Mouse (Mus musculus) spleen, postnatal 10 days (tissue): ENCODE results near the gene Mllt10.

Experiments used
- DNase-seq, 2 experiments: peaks; one replicate each; pipeline ENCODE4 v3.0.0; 2021 to 2022; ENCODE audit warnings: low spot score in 2 of 2

The Mllt10 gene

DNA sequence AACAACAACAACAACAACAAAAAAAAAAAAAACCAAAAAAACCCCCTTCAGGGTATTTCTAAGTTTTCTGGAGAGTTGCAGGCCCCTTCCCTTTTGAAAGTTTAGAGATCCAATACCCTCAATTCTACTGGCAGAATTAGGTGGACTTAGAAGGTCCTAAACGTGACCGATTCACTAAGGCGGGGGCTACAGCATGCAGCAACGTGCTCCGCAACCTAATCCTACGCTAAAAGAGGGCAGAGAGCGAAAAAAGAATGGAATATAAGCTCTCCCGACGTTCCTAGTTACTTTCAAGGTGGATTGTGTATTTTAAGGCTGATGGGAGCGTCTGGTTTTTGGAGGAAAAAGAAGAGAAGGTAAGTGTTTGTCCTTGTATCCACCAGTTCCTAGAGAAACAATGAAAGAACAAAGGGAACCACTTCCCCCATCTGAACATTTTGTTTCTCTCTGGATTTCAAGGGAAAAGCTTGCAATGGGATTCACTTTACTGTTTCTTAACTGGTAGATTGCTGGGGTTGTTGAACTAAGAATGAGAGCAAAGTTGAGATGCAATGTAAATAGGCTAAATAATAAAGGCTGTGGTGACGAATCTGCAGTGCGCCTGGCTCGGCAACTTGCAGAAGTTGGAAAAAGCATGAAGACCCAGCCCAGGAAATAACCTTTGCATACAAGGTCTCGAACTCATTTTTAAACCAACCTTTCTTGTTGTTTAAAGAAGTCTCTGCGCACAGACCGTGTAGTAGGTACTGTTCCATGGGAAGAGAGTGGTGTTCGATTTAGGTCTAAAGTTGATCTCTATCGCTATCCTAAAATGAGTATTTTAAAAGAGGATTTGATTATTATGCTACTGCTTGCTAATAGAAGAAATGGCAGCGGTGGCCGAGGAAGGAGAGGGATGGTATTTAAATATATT, at the start of gene Mllt10:
Gene Mllt10 (plus strand): TSS at position 222 of the 913 bp plus-strand sequence.
- peak in 1 of 2 experiments; percentile 32 for DNase-seq

DNA sequence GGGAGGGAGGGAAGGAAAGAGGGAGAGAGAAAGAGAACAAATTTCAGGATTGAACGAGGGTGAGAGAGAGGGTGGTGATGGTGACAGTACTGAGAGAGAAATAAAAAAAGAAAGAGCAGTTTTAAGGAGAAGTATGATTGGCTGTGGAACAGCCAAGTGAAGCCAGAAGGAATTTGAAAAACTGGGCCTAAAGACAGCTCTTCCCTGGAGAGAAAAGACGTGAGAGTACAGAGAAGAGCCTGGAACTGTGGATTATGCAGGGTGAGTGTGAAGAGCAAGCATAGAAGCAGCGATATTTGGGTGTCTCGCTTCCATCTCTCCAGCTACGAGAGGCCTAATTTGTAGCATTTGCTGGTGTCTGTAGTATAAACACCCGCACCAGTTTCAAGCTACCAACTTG, 43.8 kb upstream of the Mllt10 start:
- no peak for DNase-seq

DNA sequence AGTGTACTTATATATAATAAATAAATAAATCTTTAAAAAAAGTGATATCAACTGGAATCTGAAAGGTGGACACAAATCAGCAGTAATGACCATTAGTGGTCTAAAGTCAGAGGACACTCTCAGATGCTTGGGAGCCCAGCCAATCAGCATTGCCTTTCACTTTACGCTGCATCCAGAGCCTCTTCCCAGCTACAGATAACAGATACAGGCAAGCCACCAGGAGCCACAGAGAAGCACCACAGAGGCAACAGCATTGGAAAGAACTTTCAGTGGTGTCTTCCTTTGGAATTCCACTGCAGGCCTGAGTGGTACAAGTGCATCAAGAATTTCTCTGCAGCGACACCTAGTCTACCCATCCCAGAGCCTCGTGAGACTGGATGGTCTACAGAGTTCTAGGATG, 42.2 kb upstream of the Mllt10 start:
- no peak for DNase-seq

GRCm38 (mm10) chr2:18015581-18015980, 39.5 kb upstream of the Mllt10 start:
- no peak for DNase-seq

- no peak for DNase-seq
Measured at GRCm38 (mm10) chr2:18016639-18017038, 38.4 kb upstream of the Mllt10 start.

- no peak for DNase-seq
Measured at GRCm38 (mm10) chr2:18017321-18017720, 37.7 kb upstream of the Mllt10 start.

- no peak for DNase-seq
Measured at GRCm38 (mm10) chr2:18019122-18019521, 35.9 kb upstream of the Mllt10 start.

DNA sequence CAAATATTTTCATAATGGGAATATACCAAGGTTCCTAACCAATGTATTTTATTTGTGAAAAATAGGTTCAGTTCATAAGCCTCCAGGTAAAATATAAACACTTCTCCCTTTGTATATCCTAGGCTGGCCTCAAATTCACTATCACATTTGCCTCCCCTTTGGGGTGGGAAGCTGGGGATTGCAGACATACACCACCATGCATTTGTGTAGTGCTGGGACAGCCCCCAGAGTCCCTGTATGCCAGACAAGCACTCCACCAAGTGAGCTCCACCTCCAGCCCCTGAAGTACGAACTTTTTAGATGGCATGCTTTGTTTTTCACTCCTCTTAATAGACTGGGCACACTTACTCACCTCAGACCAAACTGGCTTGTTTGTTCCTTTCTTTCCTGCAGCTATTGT, 32.2 kb upstream of the Mllt10 start:
- no peak for DNase-seq

DNA sequence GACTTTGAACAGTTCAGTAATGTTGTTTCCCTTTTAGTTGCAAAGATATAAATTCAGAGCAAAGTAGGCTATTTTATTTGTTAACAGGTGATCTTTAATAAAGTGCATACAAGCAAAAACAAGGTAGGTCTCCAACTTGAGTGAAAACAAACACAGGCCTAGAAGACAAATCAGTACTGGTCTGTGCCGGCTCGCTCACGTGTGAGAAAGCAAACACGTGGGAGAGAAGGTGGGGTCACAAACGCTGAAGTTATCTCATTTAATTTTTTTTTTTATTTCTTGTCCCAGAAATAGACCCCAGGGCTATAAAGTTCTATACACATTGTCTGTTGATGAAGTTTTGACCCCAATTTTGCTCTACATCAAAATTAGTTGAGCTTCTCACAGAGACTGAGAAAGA, 29.9 kb upstream of the Mllt10 start:
- no peak for DNase-seq

- DNase-seq: no peak
Measured at GRCm38 (mm10) chr2:18025781-18026115, 29.3 kb upstream of the Mllt10 start.

DNA sequence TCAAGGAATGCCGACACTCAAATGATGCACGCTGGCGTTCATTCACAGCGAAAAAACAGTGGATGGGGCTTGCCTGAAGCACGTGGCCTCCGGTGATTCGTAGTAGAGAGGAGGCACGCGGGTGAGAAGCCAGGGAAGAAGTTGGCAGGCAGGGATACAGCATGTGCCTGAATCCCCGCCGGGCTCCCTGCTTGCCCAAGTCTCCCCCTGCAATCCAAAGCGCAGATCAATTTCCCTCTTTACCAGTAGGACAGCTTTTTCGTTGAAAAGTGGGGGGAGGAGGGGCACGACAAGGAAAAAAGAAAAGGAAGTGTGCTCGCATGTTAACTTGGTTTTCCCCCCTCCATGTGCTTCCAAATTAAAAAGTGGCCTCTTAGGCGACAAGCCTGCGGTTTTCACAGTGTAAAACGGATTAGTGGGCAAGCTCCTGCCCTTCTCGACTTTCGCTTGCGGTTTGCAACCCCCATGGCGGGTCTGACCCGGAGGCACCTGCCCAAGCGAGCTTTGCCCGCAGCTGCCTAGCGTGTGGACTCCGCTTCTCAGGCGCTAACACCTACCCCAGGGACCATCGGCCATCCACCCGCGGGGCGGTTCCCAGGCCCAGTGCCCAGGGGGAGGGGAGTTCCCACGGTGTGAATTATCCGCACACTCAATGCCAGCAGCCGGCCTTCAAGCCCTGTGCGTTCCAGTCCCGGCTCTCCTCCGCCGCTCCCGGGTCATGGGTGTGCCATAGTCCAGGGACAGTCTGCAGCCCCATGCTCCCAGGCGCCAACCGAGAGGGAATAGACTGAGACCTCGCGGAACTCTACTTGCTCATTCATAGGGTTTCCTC, 28.7 kb upstream of the Mllt10 start:
- peak; percentile 37 to 38 for DNase-seq

DNA sequence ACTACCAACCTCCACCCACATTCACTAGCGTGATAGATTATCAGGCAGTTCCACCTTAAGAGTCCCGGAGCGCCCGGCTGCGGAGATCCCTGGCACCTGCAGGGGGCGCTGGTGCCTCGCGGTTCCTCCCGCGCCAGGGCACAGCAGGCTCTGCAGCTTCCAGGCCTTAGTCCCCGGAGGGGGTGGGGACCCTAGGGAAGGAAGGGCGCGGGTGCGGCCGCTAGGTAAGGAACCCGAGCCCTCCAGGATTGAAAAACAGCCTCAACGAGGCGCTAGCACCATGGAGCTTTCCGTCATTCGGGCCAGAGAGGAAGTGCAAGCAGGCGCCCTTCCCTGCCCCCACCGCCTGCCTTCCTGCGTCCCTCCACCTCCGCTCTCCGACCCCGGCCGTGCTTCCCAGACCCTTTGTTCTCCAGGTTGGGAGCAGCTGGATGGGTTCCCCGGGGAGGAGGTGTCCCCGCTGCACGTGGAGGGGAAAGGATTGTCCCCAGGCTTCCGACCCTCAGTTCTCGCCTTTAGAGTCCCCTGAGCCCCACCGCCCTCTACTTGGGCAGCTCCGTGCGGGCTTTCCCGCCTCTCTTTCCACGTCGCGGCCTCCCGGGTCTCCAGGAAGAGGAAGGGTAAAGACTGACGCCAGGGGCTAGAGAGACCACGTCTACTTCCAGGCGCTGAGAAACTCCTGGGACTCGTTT, 27.4 kb upstream of the Mllt10 start:
- DNase-seq: peak; percentile 90 to 92

DNA sequence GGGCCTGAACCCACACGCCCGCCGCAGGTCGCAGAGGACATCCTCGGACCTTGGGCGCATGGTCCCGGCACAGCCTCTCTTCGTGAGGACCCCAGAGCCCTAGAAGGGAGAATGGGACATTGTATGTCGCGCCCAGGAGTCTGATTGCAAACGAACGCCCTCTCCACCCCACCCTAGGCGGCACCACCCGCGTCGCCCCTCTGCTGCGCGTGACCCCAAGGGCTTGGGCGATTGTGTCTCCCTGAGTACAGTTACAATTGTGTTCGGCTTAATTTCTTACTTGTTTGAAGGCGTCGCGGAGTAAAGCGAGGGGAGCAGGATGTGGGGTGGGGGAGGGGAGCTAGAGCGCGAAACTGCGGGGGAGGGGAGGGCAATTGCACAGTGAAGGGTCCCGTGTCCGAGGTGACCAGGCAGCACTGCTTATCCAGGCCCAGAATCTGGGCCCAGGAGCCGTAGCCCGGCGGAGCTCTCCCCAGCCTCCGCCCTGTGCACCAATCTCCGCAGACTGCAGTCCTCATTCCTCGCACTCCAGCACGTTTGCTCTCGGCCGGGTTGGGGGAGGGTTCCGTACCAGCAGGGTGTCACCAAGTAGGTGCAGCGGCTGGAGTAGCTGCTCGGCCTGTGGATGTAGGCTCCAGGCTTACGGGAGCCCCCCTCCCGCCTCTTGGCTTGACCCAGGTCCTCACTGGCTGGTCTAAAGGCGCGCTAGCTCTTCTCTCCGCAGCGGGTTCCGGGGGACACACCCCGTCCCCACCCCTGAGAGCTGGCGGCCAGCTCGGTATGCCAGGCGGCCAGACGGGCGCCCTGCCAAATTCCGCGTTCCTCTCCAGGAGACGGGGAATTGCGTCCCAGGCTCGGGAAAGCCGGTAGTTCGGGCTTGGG, 26.7 kb upstream of the Mllt10 start:
- DNase-seq: peak; percentile 64 to 67

DNA sequence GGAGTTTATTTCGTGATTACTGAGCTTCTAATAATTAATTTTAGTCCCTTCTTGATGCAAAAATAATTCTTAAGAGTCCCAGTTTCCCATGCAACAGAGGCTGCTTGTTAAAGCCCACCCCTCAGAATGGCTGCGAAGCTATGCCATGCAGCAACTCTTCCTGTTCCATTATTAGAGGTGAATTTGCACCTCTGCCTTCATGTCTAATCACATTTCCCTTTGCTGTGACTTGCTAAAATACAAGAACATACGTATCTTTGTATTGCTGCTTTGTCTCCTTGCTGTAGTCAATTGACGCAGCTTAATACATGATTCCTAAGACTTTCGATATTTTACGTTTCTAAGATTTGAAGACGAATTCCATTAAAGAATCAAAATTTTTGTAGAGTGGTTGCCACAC, 25.4 kb upstream of the Mllt10 start:
- DNase-seq: no peak

DNA sequence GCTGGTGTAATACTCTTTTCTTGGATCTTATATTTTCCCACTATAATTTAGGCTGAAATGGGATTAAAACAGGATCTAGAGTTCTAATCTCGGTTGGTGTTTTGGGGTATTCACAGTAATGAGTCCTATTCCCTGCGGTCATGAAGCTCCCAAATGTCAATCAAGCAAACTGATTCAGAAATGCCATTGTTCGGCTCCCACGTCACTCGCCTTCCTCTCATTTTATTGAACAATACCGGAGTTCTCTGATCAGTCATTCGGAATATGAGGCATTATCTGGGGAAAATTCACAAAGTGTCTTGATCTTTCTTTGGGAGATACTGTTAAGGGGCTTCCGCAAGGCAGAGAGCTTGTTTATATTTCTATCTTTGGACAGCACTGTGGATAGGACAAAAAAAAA, 24.5 kb upstream of the Mllt10 start:
- DNase-seq: no peak

DNA sequence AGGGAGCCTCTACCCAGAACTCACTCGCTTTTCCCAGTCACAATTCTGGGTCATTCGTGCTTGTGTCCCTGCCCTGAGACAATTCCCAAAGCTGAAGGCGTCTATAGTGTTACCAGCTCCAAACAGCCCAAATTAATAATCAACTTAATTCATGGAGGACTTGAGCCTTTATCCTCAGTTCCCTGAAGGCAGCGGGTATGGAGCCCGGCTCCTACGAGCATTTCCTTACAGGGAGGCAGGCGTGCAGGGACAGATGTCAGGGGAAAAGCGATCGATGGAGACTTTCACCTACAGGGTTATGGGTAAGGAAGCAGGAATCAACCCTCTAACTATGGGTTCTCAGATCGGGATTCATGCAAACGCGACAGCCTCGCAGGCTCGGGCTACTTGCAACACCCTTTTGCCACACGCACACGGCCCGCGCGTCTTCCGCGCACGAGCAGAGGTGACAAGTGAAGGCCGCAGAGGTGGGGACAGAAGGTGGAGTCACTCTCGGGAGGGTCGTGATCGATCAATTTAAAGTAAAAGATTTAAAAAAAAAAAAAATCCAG, 23.7 kb upstream of the Mllt10 start:
- no peak for DNase-seq

DNA sequence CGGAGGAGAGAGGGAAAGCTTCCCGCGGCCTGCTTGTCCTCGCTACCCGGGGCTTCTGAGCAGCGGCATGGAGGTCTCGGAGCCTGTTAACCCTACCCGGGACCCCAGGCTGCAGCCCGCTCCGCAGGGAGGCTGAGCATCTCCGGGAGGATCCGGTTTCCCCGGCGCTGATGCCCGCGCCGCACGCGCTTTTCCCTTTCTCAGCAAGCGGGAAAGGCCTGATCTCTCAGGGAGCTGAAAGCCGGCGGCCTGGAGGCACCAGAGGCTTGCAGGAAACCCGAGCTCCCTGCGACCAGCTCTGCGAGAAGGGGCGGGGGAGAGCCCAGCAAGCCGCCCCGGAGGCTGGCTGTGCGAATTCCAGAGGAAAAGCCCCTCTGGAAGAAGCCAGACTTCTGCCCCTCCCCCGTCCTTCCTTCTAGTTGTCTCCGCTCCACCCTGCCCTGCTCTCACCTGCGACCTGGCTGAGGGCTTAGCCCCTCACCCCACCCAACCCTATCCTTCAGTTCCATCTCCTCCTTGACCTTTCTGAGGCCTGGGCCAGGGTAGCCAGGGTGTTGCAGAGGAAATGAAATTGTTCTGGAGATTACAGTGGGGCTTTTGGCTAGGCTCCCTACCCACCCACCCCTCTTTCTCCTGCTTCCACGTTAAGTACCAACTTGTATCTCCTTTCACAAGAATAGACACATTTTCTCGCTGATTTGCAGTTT, 23.1 kb upstream of the Mllt10 start:
- peak in 1 of 2 experiments; percentile 20 for DNase-seq

GRCm38 (mm10) chr2:18032538-18032895, 22.5 kb upstream of the Mllt10 start:
- no peak for DNase-seq

GRCm38 (mm10) chr2:18033166-18034108, 21.6 kb upstream of the Mllt10 start:
- DNase-seq: no peak
